Mouse (Mus musculus) thymus, adult 2 months (tissue): ENCODE measurements around the gene Rnf215. TPM values are rescaled to one million over a fixed set of nuclear protein-coding genes. Genes with fewer than 3 reads are reported as not detected.

Experiments used
- DNase-seq: peaks from one replicate; pipeline ENCODE4 v3.0.0; 2021
- H3K27ac ChIP-seq: fragments of 200-500 bp; 2 replicates; pipeline ENCODE4 v1.5.1; 2012; ENCODE audit warnings: low read length, control low read depth; ENCODE audit not compliant: control insufficient read depth, insufficient read depth
- H3K27me3 ChIP-seq: fragments of 200-500 bp; 2 replicates; pipeline ENCODE4 v1.6.1; 2012; ENCODE audit warnings: mild to moderate bottlenecking, low read length, moderate library complexity, mixed read lengths; ENCODE audit not compliant: control insufficient read depth, insufficient read depth
- H3K36me3 ChIP-seq: fragments of 200-500 bp; 2 replicates; pipeline ENCODE4 v1.6.1; 2012; ENCODE audit warnings: mild to moderate bottlenecking, low read length, moderate library complexity; ENCODE audit not compliant: control insufficient read depth, insufficient read depth
- H3K4me1 ChIP-seq: fragments of 200-500 bp; replicated peaks from 2 replicates; pipeline ENCODE4 v1.6.1; 2012; ENCODE audit warnings: low read length; ENCODE audit not compliant: control insufficient read depth, insufficient read depth
- H3K4me3 ChIP-seq: fragments of 200-500 bp; 2 replicates; pipeline ENCODE4 v1.5.1; 2012; ENCODE audit warnings: mild to moderate bottlenecking, low read length, control low read depth, moderate library complexity; ENCODE audit not compliant: control insufficient read depth, insufficient read depth
- CTCF ChIP-seq: fragments of 200-500 bp; IDR thresholded peaks from 2 replicates; pipeline ENCODE4 v1.5.1; 2012; ENCODE audit warnings: mild to moderate bottlenecking, control low read depth, low read length, moderate library complexity, borderline replicate concordance; ENCODE audit not compliant: control insufficient read depth, poor library complexity, insufficient read depth; ENCODE audit errors: extremely low read depth
- POLR2A ChIP-seq: fragments of 200-500 bp; IDR thresholded peaks from 2 replicates; pipeline ENCODE4 v1.6.1; 2012; ENCODE audit warnings: mild to moderate bottlenecking, low read length, control low read depth, moderate library complexity; ENCODE audit not compliant: control insufficient read depth, poor library complexity, insufficient read depth; ENCODE audit errors: extremely low read depth
- WGBS: fragments of 180-500 bp; shearing (Covaris S2); methylation state at CpG from one replicate; pipeline ENCODE4 v1.1.7; 2018; 5-methylcytosine and 5-hydroxymethylcytosine counted together
- polyA plus RNA-seq: library from polyadenylated mRNA; depleted of rRNA; stranded (reverse); fragments of >200 nt; gene quantifications from 2 replicates; pipeline ENCODE4 v1.2.3, GENCODE M21; 2012

Gene Rnf215
- polyA plus RNA-seq, 1 experiment, result 27.0 TPM

DNA sequence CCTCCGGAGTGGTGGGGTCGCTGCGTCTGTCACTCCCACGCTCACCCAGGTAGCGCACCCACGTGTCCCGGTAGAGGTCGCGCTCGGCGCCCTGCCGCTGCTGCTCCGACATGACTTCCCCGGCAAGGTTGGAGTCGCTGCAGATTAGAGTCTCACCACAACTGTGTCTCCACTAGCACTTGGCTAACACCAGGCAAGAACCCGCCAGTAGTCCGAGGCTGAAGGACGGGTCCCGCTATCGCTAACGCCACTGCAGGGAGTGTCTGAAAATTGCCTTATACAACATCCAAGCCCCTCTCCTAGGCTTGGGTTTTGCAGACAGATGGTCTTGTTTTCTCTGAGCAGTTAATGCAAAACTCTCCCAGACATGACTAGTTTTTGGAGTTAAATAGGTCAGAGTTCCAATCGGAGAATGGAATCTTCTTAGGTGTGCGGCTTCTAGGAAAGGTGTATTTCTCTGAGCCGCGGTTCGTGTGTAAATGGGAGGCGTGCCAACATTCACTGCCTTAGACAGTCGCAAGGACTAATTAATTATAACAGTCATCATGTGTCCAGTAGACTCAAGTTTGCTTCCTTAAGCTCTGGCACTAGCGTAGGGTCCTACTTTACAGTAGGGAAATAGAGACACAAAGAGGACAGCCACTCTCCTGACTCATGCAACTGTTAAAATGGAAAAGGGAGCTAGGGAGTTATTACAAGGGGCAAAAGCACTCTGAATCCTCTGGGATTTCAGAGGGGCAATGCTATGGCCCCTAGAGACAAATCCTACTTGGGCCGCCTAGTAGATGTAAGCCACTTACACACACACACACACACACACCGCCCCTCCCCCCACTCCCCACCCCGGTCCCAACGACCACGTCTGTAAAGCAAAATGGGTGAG lies 39.6 kb upstream of the Rnf215 start, which contains the start of gene Mtfp1:
TSS of gene Mtfp1 (minus strand) at position 275 of the 883 bp plus-strand sequence.
- H3K27me3 ChIP-seq, result no peaks in the 10 kb centered on the region
- H3K4me3 ChIP-seq, result peak within 1 kb of the TSS; percentile 65
- TF ChIP-seq CTCF (no peak), POLR2A (no peak)
- peak; percentile 70 for DNase-seq
- peaks cover 20% of the 10 kb centered on the region for H3K4me1 ChIP-seq
- WGBS, result 11% methylated on average over 34 of the region's 34 CpGs
- H3K36me3 ChIP-seq, result no peaks in the 10 kb centered on the region
- H3K27ac ChIP-seq, result peak within 1 kb of the TSS; percentile 42

- H3K27ac ChIP-seq, result peak overlapping the region; percentile 42
- DNase-seq, result peak; percentile 94
- WGBS, result 5% methylated on average over 45 of the region's 45 CpGs
- peaks cover 20% of the 10 kb centered on the region for H3K4me1 ChIP-seq
- H3K36me3 ChIP-seq, result no peaks in the 10 kb centered on the region
- no peaks in the 10 kb centered on the region for H3K27me3 ChIP-seq
- TF ChIP-seq POLR2A (peak; percentile 86), CTCF (no peak)
- peak overlapping the region; percentile 65 for H3K4me3 ChIP-seq
Observed at GRCm38 (mm10) chr11:4096054-4096984, 38.7 kb upstream of the Rnf215 start.

DNA sequence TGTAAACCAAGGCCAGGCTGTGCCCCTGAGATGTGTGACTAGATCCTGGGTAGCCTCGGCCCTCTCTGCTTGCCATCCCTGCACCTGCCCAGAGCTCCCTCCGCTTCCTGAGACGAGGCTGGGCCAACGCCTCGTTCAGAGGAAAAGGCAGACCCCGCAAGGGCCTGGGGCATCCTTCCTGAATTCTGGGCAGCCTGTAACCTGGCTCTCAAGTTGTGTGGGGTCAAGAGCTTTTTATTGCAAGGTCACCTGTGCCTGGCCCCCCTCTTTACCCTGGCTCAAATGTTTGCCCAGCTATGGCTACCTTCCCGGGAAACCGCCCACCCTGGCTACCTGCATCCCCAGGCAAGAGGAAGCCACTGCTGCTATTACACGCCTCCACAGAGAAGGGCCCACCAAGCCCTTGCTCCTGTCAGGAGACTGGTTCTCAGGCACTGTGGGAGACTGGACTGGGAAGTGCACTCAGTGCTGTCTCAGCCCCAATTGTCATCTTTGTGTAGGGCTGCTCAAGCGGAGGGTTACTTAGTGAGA lies 37.8 kb upstream of the Rnf215 start:
- peak; percentile 32 for DNase-seq
- peak overlapping the region; percentile 39 for H3K4me3 ChIP-seq
- WGBS, result 38% methylated on average over 10 of the region's 10 CpGs
- H3K4me1 ChIP-seq, result peaks cover 20% of the 10 kb centered on the region
- H3K36me3 ChIP-seq, result no peaks in the 10 kb centered on the region
- TF ChIP-seq POLR2A (no peak), CTCF (no peak)
- H3K27me3 ChIP-seq, result no peaks in the 10 kb centered on the region
- 0 out of 2 replicates have a peak overlapping the region, but pooled peaks have one; percentile 7 for H3K27ac ChIP-seq

- Histone ChIP-seq H3K27ac (no peak overlapping the region), H3K4me3 (no peak overlapping the region), H3K36me3 (no peaks in the 10 kb centered on the region), H3K4me1 (peaks cover 20% of the 10 kb centered on the region), H3K27me3 (no peaks in the 10 kb centered on the region)
- 54% methylated on average over 8 of the region's 8 CpGs for WGBS
- DNase-seq, result peak; percentile 48
- TF ChIP-seq CTCF (peak; percentile 39; the same call in 1 of the 2 replicates), POLR2A (no peak)
Observed at GRCm38 (mm10) chr11:4098120-4098519, 36.9 kb upstream of the Rnf215 start.

DNA sequence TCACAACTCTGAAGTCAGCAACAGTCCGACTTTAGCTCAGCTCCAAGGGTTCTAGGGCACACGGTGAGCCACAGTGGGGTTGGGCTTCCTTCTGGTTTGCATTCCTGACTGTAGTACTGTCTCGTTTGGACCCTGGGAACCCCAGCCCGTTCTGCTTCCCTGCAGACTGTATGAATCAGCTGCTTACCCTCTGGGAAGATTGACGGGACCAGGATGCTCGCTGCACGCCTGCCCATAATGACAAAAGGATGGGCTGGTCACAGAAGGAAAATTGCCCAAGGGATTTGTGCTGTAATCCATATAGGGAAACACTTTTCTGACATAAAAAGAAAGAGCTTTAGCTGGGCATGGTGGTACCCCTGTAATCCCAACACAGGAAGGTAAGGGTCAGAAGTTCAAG lies 36.2 kb upstream of the Rnf215 start:
- WGBS, result 84% methylated on average over 7 of the region's 7 CpGs
- TF ChIP-seq POLR2A, result no peak
- TF ChIP-seq CTCF, result no peak

GRCm38 (mm10) chr11:4099447-4099846 lies 35.6 kb upstream of the Rnf215 start:
- H3K4me3 ChIP-seq, result no peak overlapping the region
- no peaks in the 10 kb centered on the region for H3K36me3 ChIP-seq
- peaks cover 17% of the 10 kb centered on the region for H3K4me1 ChIP-seq
- no peak overlapping the region for H3K27ac ChIP-seq
- TF ChIP-seq POLR2A (no peak), CTCF (no peak)
- WGBS, result 96% methylated on average over 3 of the region's 3 CpGs
- no peak for DNase-seq
- H3K27me3 ChIP-seq, result no peaks in the 10 kb centered on the region

More for the DNA sequence above, 36.2 kb upstream of the Rnf215 start:
- Histone ChIP-seq H3K4me3 (no peak overlapping the region), H3K4me1 (peaks cover 20% of the 10 kb centered on the region), H3K27me3 (no peaks in the 10 kb centered on the region), H3K27ac (no peak overlapping the region), H3K36me3 (no peaks in the 10 kb centered on the region)
- DNase-seq, result no peak
